Mouse (Mus musculus) hematopoietic multipotent progenitor cell, adult 10-12 weeks (in vitro differentiated cells): ENCODE measurements around the gene Unc5c. TPM values are rescaled to one million over a fixed set of nuclear protein-coding genes. Genes with fewer than 3 reads are reported as not detected.

Experiments
- polyA plus RNA-seq: library from polyadenylated mRNA; stranded (reverse); fragments of >175 nt; gene quantifications from 2 replicates; pipeline ENCODE4 v1.2.3, GENCODE M21; 2012; ENCODE audit warnings: low replicate concordance

The Unc5c gene
- not detected in 2 replicates for polyA plus RNA-seq

DNA sequence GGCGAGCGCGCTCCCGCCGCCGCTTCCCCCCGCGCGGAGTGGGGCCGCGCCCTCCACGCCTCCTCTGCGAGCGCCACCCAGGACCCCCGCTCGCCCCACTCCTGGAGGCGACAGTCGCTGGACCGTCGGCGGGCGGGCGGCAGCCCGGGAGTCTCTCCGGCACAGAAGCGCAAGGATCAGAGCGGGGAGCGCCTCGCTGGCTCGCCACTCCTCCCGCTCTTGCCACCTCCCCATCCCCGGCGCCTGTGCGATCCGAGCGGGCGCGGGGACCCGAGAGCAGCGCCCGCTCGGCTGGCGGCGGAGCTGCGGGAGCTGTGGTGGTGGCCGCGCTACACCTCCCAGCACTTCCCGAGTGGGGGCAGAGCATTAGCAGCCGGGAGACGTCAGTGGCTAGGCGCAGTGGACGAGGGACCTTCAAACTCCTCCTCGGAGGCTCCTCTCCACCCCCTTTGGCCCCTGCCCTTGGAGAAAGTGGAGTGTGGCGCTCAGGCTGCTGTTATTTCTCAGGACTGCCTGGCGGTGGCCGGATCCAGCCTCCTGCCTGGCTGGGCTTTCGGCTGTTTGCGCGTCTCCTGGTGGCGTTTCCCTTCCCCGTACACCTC, at the start of gene Unc5c:
Unc5c (plus strand) TSS at position 113 of the 602 bp plus-strand sequence.

